Mouse (Mus musculus) embryonic facial prominence, embryonic 12.5 days (tissue): ENCODE data around the gene Ccl22. TPM values are rescaled to one million over a fixed set of nuclear protein-coding genes. Genes with fewer than 3 reads are reported as not detected.

Experiments used
- ATAC-seq: fragments of 200-750 bp; cut with Nextera tagmentation; 2 replicates; pipeline ENCODE4 v1.8.0; 2017; ENCODE audit not compliant: insufficient number of reproducible peaks, insufficient read depth, low FRiP score, low TSS enrichment
- H3K27ac ChIP-seq: fragments of 300-500 bp; sonication (generic); 2 replicates; pipeline ENCODE4 v1.5.1; 2016; ENCODE audit warnings: mild to moderate bottlenecking
- H3K27me3 ChIP-seq: fragments of 300-500 bp; sonication (generic); 2 replicates; pipeline ENCODE4 v1.6.1; 2016; ENCODE audit warnings: mild to moderate bottlenecking, moderate library complexity
- H3K36me3 ChIP-seq: fragments of 300-500 bp; sonication (generic); 2 replicates; pipeline ENCODE4 v1.6.1; 2016; ENCODE audit warnings: mild to moderate bottlenecking
- H3K4me1 ChIP-seq: fragments of 300-500 bp; sonication (generic); 2 replicates; pipeline ENCODE4 v1.6.1; 2016
- H3K4me2 ChIP-seq: fragments of 300-500 bp; sonication (generic); replicated peaks from 2 replicates; pipeline ENCODE4 v1.6.1; 2016; ENCODE audit warnings: mild to moderate bottlenecking, moderate library complexity
- H3K4me3 ChIP-seq: fragments of 300-500 bp; sonication (generic); 2 replicates; pipeline ENCODE4 v1.5.1; 2016; ENCODE audit warnings: mild to moderate bottlenecking
- H3K9ac ChIP-seq: fragments of 300-500 bp; sonication (generic); 2 replicates; pipeline ENCODE4 v1.6.1; 2016; ENCODE audit warnings: mild to moderate bottlenecking, moderate library complexity
- H3K9me3 ChIP-seq: fragments of 300-500 bp; sonication (generic); 2 replicates; pipeline ENCODE4 v1.6.1; 2016; ENCODE audit warnings: mild to moderate bottlenecking, moderate library complexity
- WGBS: fragments of 180-500 bp; shearing (Covaris S2); methylation state at CpG from one replicate; pipeline ENCODE4 v1.1.7; 2016; 5-methylcytosine and 5-hydroxymethylcytosine counted together
- polyA plus RNA-seq: library from polyadenylated mRNA; unstranded; fragments of >200 nt; fragmentation: Nextera tagmentation; extraction: Ambion mirVana; gene quantifications from 2 replicates; pipeline ENCODE4 v1.2.1, GENCODE M21; 2016

Ccl22 gene
- polyA plus RNA-seq, 1 experiment from 2014 or later: not detected

DNA sequence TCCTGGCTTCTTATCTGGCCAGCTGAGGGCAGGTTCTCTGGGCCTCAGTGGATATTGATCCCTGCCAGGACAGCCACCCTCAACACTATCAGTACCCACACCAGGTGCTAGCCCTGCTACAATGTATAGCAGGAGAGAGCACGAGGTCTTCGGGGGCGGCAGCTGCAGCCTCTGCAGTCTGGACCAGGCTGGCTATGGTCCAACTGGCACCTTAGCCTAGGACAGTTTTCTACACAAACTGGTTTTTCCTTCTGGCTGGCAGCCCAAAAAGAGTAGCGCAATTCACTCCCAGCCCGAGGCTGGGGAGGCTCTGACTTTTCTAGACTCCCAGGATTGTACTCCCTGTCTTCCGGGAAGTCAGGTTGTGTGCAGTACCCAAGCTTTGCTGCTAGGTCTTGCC is 25.6 kb downstream of the Ccl22 start:
- H3K9me3 ChIP-seq: no peaks in the 10 kb centered on the region
- peaks cover 47% of the 10 kb centered on the region for H3K27me3 ChIP-seq
- no peaks in the 10 kb centered on the region for H3K36me3 ChIP-seq
- H3K4me1 ChIP-seq: peaks cover 14% of the 10 kb centered on the region
- H3K4me3 ChIP-seq: no peak overlapping the region
- H3K9ac ChIP-seq: no peak overlapping the region
- H3K27ac ChIP-seq: no peak overlapping the region
- no peak for ATAC-seq
- 60% methylated on average over 6 of the region's 6 CpGs for WGBS
- H3K4me2 ChIP-seq: no peak overlapping the region

- ATAC-seq: peak; percentile 59
- Histone ChIP-seq H3K4me1 (peaks cover 14% of the 10 kb centered on the region), H3K4me2 (peak within 1 kb of the TSS; percentile 78), H3K36me3 (no peaks in the 10 kb centered on the region), H3K9ac (peak within 1 kb of the TSS; percentile 46; the same call in 1 of the 2 replicates), H3K9me3 (no peaks in the 10 kb centered on the region), H3K4me3 (peak within 1 kb of the TSS; percentile 44), H3K27ac (no peak within 1 kb of the TSS), H3K27me3 (peaks cover 47% of the 10 kb centered on the region)
- under 1% methylated on average over 38 of the region's 38 CpGs for WGBS
Observed at GRCm38 (mm10) chr8:94771941-94772670, 26.7 kb downstream of the Ccl22 start, which contains the start of gene Cx3cl1. TSS of gene Cx3cl1 (plus strand) at chr8:94772009.

DNA sequence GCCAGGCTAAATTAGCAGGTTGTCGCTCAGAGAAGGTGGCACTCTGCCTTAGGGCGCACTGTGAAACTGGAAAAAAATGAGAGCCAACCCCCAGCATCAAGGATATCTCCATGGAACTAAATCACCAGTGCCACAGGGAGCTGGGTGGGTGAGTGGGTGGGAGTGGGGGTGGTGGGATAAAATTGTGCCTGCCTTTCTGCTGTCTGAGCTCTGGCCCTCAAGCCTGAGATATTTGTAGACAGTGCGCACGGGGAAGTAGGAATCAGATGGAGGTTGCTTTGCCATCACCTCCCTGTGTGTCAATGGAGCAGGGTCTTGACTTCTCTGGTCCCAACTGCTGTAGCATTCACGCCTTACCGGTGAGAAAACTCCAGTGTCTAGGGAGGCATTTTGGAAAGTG is 27.7 kb downstream of the Ccl22 start:
- Histone ChIP-seq H3K9ac (no peak overlapping the region), H3K9me3 (no peaks in the 10 kb centered on the region), H3K27me3 (peaks cover 47% of the 10 kb centered on the region), H3K4me1 (peaks cover 16% of the 10 kb centered on the region), H3K4me3 (no peak overlapping the region), H3K27ac (no peak overlapping the region), H3K4me2 (peak overlapping the region; percentile 78; the same call in 1 of the 2 replicates), H3K36me3 (no peaks in the 10 kb centered on the region)
- no peak for ATAC-seq
- 48% methylated on average over 6 of the region's 6 CpGs for WGBS

GRCm38 (mm10) chr8:94773700-94774171 is 28.3 kb downstream of the Ccl22 start:
- Histone ChIP-seq H3K9ac (no peak overlapping the region), H3K27ac (no peak overlapping the region), H3K9me3 (no peaks in the 10 kb centered on the region), H3K4me2 (no peak overlapping the region), H3K4me3 (no peak overlapping the region), H3K36me3 (no peaks in the 10 kb centered on the region), H3K4me1 (peaks cover 23% of the 10 kb centered on the region), H3K27me3 (peaks cover 43% of the 10 kb centered on the region)
- WGBS: 15% methylated on average over 12 of the region's 12 CpGs
- ATAC-seq: no peak

- H3K27ac ChIP-seq: no peak overlapping the region
- H3K9ac ChIP-seq: no peak overlapping the region
- H3K9me3 ChIP-seq: no peaks in the 10 kb centered on the region
- ATAC-seq: no peak
- H3K27me3 ChIP-seq: peaks cover 40% of the 10 kb centered on the region
- no peaks in the 10 kb centered on the region for H3K36me3 ChIP-seq
- H3K4me2 ChIP-seq: no peak overlapping the region
- H3K4me3 ChIP-seq: no peak overlapping the region
- peaks cover 24% of the 10 kb centered on the region for H3K4me1 ChIP-seq
- 80% methylated on average over 1 of the region's 1 CpGs for WGBS
Observed at GRCm38 (mm10) chr8:94774601-94775000, 29.2 kb downstream of the Ccl22 start.

DNA sequence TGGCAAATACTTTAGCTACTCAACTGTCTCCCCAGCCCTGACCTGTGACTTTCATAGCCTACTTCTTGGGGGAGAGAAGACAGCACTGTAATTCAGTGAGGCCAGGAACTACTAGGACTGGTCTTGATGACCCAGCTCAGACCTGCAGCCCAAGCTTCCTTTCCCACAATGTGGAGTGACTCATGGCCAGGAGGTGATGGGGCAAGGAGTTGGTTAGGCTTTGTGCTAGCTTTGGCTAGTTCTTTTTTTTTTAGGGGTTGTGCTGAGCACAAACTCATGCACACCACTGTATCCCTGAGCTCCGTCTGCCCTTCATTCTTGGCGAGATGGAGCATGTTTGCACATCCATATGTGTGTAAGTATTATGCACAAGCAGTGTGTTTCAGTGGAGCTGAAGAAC is 31.0 kb downstream of the Ccl22 start:
- Histone ChIP-seq H3K4me1 (peaks cover 24% of the 10 kb centered on the region), H3K9ac (no peak overlapping the region), H3K4me3 (no peak overlapping the region), H3K4me2 (no peak overlapping the region), H3K27me3 (peaks cover 24% of the 10 kb centered on the region), H3K36me3 (no peaks in the 10 kb centered on the region), H3K27ac (no peak overlapping the region), H3K9me3 (no peaks in the 10 kb centered on the region)
- 86% methylated on average over 2 of the region's 2 CpGs for WGBS
- no peak for ATAC-seq

DNA sequence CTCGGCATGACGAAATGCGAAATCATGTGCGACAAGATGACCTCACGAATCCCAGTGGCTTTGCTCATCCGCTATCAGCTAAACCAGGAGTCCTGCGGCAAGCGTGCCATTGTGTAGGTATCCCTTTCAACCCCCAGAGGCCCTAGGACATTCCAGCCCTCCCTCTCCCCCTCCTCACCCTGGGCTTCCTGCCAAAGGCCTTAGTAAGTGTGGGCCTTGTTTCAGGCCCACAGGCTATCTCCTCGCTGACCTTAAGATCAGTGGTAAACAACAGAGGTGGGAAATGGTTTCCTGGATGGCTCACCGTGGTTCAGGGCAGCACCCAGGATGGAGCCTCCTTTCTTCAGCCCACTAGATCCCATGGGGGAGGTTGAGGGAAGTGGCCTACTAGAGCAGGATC is 32.6 kb downstream of the Ccl22 start:
- Histone ChIP-seq H3K4me2 (no peak overlapping the region), H3K4me3 (no peak overlapping the region), H3K27ac (peak overlapping the region; percentile 55), H3K36me3 (no peaks in the 10 kb centered on the region), H3K4me1 (peaks cover 23% of the 10 kb centered on the region), H3K27me3 (peaks cover 12% of the 10 kb centered on the region), H3K9ac (no peak overlapping the region), H3K9me3 (no peaks in the 10 kb centered on the region)
- no peak for ATAC-seq
- 50% methylated on average over 10 of the region's 10 CpGs for WGBS

DNA sequence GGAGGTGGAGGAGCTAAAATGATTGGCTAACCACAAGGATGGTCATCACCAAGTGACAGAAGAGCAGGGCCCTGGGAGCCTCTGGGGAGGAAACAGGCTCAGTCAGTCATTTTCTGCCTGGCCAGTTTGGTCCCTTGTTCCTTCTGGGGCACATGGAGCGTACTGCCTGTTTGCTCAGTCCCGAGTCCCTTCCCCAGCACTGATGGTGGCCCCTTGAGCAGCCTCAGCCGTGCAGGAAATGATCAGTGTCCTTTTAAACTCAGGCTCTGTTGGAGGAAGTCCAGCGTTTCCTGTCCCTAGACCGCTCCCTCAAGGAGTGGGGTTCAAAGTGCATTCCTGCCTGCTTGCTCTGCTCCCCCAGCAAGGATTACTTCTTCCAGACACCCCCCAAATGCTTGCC is 33.1 kb downstream of the Ccl22 start:
- H3K9ac ChIP-seq: no peak overlapping the region

DNA sequence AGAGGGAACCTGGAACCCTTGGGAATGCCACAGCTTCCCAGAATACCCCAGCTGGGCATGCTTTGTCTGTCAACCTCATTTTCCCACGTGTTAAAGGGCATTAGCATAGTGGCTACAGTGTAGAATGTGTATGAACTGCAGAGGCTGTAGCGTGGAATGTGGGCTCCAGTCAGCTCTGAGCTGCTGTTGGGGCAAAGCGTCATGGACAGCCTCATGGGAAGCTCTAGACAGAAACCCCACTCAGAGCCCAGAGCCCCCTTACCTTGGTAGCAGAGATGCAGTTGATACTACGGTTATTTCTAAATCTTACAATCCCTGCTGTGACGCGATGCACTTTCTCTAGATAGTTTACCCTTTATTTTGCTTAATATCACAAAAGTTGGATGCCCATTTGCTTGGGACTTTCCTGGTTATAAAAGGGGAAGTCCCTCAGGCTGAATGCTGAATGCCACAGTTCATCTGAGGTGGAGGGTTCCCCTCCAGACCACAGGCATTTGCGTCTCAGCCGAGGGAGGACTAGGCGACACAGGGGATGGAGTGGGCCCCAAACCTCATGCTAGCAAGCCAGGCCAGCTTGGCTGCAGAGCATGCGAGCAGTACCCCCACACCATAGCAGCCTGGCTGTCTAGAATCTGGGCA is 33.6 kb downstream of the Ccl22 start:
- H3K9ac ChIP-seq: no peak overlapping the region
- peaks cover 2% of the 10 kb centered on the region; the same call in 1 of the 2 replicates for H3K27me3 ChIP-seq
- no peak overlapping the region for H3K4me2 ChIP-seq
- H3K4me3 ChIP-seq: no peak overlapping the region
- ATAC-seq: no peak
- no peaks in the 10 kb centered on the region for H3K36me3 ChIP-seq
- H3K27ac ChIP-seq: no peak overlapping the region; the same call in 1 of the 2 replicates
- no peaks in the 10 kb centered on the region for H3K9me3 ChIP-seq
- 66% methylated on average over 10 of the region's 10 CpGs for WGBS
- H3K4me1 ChIP-seq: peaks cover 16% of the 10 kb centered on the region

More for the DNA sequence above, 33.1 kb downstream of the Ccl22 start:
- peak overlapping the region; percentile 55 for H3K27ac ChIP-seq
- H3K27me3 ChIP-seq: peaks cover 8% of the 10 kb centered on the region
- WGBS: 26% methylated on average over 5 of the region's 5 CpGs
- H3K4me3 ChIP-seq: no peak overlapping the region
- no peak for ATAC-seq
- no peaks in the 10 kb centered on the region for H3K9me3 ChIP-seq
- no peaks in the 10 kb centered on the region for H3K36me3 ChIP-seq
- H3K4me1 ChIP-seq: peaks cover 21% of the 10 kb centered on the region
- no peak overlapping the region for H3K4me2 ChIP-seq

DNA sequence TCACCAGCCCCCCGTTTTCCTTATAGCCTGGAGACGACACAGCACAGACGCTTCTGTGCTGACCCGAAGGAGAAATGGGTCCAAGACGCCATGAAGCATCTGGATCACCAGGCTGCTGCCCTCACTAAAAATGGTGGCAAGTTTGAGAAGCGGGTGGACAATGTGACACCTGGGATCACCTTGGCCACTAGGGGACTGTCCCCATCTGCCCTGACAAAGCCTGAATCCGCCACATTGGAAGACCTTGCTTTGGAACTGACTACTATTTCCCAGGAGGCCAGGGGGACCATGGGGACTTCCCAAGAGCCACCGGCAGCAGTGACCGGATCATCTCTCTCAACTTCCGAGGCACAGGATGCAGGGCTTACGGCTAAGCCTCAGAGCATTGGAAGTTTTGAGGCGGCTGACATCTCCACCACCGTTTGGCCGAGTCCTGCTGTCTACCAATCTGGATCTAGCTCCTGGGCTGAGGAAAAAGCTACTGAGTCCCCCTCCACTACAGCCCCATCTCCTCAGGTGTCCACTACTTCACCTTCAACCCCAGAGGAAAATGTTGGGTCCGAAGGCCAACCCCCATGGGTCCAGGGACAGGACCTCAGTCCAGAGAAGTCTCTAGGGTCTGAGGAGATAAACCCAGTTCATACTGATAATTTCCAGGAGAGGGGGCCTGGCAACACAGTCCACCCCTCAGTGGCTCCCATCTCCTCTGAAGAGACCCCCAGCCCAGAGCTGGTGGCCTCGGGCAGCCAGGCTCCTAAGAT is 34.3 kb downstream of the Ccl22 start:
- Histone ChIP-seq H3K9me3 (no peaks in the 10 kb centered on the region), H3K4me3 (no peak overlapping the region), H3K27ac (no peak overlapping the region), H3K9ac (no peak overlapping the region), H3K4me1 (peaks cover 16% of the 10 kb centered on the region), H3K4me2 (no peak overlapping the region), H3K36me3 (no peaks in the 10 kb centered on the region), H3K27me3 (no peaks in the 10 kb centered on the region)
- 92% methylated on average over 16 of the region's 16 CpGs for WGBS
- ATAC-seq: no peak

- WGBS: 80% methylated on average over 21 of the region's 21 CpGs
- Histone ChIP-seq H3K4me2 (no peak overlapping the region), H3K27me3 (no peaks in the 10 kb centered on the region), H3K4me3 (no peak overlapping the region), H3K9me3 (no peaks in the 10 kb centered on the region), H3K4me1 (peaks cover 23% of the 10 kb centered on the region), H3K36me3 (no peaks in the 10 kb centered on the region), H3K27ac (no peak overlapping the region), H3K9ac (0 out of 2 replicates have a peak overlapping the region, but pooled peaks have one; percentile 3)
- no peak for ATAC-seq
Observed at GRCm38 (mm10) chr8:94780491-94781154, 35.2 kb downstream of the Ccl22 start.
